Mouse (Mus musculus): ENCODE measurements at regions not wholly inside any gene's neighbourhood (a gene's known extent, or its start where the extent isn't known, plus 50 kb on each side); places are given as distances from the start of the nearest gene placed in this dataset.

DNA sequence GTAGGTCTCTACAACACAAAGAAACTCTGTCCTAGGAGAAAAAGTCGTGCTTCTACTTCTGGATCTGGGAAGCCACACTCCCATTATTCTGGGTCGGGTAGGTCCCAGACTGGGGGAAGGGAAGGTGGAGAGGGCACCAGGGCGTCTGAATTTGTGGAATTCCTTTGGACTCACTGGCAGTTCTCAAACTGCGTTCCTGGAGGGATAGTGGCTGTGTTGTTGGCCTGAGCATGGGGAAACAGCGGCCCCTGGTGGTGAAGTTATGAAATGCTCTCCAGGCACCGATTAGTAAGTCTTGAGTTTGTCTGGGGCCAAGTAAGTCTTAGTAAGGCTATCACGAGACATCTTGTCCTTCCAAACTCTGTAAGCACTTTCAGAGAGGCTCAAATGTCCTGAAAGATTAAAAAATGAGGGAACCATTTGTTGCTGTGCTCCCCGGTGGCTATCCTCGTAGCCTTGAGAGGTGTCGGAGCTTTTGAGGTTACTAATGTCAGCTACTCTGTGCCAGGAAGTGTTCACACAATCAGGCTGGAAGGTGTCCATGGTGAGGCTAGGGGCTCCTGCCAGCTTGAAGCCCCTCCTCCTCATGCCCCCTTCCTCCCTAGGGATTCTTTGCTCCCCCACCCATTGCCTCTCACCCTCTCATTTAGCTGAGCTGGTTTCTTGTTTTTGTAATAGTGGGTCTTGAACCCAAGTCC lies 50.2 kb upstream of the Ryk start:
- TF ChIP-seq CTCF (IDR thresholded peaks at IDR 0.05; ENCODE audit: low read depth, low read length) (peak; percentile 93), GATA1 (IDR thresholded peaks at IDR 0.05; ENCODE audit: borderline replicate concordance, low read length) (no peak), GATA2 (IDR thresholded peaks at IDR 0.05; ENCODE audit: borderline replicate concordance, low read depth, low read length) (no peak), POLR2AphosphoS5 (IDR thresholded peaks at IDR 0.05; ENCODE audit: insufficient replicate concordance, low read depth, low read length) (no peak), TAL1 (conservative IDR thresholded peaks at IDR 0.05; ENCODE audit: low read depth, low read length) (no peak)
